Mouse (Mus musculus) thymus, adult 2 months (tissue): ENCODE data around the gene Olfr961.

ENCODE experiments used
- CTCF ChIP-seq: fragments of 200-500 bp; IDR thresholded peaks from 2 replicates; pipeline ENCODE4 v1.5.1; 2012; ENCODE audit warnings: mild to moderate bottlenecking, control low read depth, low read length, moderate library complexity, borderline replicate concordance; ENCODE audit not compliant: control insufficient read depth, poor library complexity, insufficient read depth; ENCODE audit errors: extremely low read depth
- POLR2A ChIP-seq: fragments of 200-500 bp; IDR thresholded peaks from 2 replicates; pipeline ENCODE4 v1.6.1; 2012; ENCODE audit warnings: mild to moderate bottlenecking, low read length, control low read depth, moderate library complexity; ENCODE audit not compliant: control insufficient read depth, poor library complexity, insufficient read depth; ENCODE audit errors: extremely low read depth

GRCm38 (mm10) chr9:39647382-39647781, 2.5 kb downstream of the Olfr961 start:
- TF ChIP-seq POLR2A = no peak
- no peak for TF ChIP-seq CTCF
